Mouse (Mus musculus) layer of hippocampus, adult 11-12 months (tissue): ENCODE data around the gene Gm2001.
"Not testable (repeated sequence)": the region's sequence is repeated elsewhere in the genome, so short reads cannot be mapped to it uniquely, and the experiment has no call there.

Experiments used
- DNase-seq: peaks from one replicate; pipeline ENCODE4 v3.0.0; 2022; ENCODE audit warnings: low spot score

The Gm2001 gene

DNA sequence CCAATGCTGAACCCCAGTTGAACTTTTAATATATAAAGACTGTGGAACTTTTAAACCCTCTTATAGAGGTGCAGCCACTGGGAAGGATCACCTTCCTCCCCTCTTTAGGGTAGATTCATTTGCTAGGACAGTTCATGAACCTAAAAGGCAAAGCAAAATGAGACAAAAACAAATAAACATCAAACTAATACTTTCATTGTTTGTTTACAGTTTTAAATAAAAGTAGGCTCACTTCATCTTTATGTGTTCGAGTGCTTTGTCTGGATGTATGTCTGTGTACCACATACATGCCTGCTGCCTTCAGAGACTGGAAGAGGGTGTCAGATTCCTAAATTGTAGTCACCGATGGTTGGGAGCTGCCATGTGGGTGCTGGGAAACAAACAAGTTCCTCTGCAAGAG lies at the start of gene Gm2001:
Gene Gm2001, minus strand, starts transcription at position 101 of the 400 bp plus-strand sequence.
- not testable (repeated sequence) for DNase-seq

DNA sequence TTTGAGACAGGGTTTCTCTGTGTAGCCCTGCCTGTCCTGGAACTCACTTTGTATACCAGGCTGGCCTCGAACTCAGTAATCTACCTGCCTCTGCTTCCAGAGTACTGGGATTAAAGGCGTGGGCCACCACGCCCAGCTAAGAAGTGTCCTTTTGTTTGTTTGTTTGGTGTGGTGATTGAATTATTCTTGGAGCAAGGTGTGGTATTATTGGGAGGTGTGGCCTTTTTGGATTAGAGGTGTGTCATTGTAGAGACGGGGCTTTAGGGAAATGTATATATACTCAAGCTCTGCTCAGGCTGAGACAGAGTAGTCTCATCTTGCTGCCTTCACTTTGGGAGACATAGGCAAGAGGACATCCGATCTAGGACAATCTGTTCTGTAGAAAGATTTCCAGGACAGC lies 31.6 kb upstream of the Gm2001 start, which contains the start of gene Gm2016:
Gene Gm2016, plus strand, starts transcription at position 301 of the 400 bp plus-strand sequence.
- not testable (repeated sequence) for DNase-seq

GRCm38 (mm10) chr12:87864048-87864447 lies 21.9 kb upstream of the Gm2001 start:
- DNase-seq = not testable (repeated sequence)

DNA sequence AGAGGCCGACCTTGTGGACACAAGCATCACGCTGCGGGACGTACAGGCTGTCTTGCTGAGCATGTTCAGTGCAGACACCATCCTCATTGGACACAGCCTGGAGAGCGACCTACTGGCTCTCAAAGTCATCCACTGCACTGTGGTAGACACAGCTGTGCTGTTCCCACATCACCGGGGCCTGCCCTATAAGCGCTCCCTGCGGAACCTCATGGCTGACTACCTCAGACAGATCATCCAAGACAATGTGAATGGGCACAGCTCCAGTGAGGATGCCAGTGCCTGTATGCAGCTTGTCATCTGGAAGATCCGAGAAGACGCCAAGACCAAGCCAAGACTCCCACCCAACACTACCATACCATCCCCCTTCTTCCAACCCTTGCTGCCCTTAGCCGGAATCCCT lies 21.5 kb upstream of the Gm2001 start:
- not testable (repeated sequence) for DNase-seq

GRCm38 (mm10) chr12:87861740-87862692 lies 19.9 kb upstream of the Gm2001 start:
- not testable (repeated sequence) for DNase-seq

DNA sequence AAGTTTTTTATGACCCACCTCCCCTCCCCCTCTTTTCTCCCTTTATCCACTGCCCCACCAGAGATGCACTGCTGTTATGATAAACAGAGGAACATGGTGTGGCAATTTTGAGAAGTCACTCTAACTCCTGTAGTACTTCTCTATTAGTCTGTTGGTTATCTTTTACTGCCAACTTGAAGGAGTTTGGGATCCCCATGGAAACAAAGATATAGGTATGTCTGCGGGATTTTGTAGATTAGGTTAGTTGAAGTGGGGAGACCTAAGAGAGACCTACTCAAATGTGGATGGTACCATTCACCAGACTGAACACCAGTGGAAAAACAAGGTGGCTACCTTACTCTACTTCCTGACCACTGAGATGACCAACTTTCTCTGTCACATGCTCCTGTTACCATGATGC lies 13.9 kb upstream of the Gm2001 start:
- DNase-seq = not testable (repeated sequence)

GRCm38 (mm10) chr12:87850657-87851056 lies 8.5 kb upstream of the Gm2001 start:
- not testable (repeated sequence) for DNase-seq

DNA sequence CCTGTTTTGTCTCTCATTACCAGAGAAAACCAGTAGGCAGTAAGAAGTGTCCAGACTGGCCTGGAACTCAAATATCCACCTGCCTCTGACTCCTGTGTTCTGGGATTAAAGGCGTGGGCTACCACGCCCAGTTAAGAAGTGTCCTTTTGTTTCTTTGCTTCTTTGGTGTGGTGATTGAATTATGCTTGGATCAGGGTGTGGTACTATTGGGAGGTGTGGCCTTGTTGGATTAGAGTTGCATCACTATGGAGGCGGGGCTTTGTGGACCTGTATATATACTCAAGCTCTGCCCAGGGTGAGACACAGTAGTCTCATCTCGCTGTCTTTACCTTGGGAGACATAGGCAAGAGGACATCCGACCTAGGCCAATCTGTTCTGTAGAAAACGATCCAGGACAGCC lies 25.9 kb downstream of the Gm2001 start, which contains the start of gene BB287469:
Gene BB287469, plus strand, starts transcription at position 301 of the 400 bp plus-strand sequence.
- DNase-seq = not testable (repeated sequence)

- not testable (repeated sequence) for DNase-seq
These were observed 44.2 kb downstream of the Gm2001 start for GRCm38 (mm10) chr12:87797971-87798370.

DNA sequence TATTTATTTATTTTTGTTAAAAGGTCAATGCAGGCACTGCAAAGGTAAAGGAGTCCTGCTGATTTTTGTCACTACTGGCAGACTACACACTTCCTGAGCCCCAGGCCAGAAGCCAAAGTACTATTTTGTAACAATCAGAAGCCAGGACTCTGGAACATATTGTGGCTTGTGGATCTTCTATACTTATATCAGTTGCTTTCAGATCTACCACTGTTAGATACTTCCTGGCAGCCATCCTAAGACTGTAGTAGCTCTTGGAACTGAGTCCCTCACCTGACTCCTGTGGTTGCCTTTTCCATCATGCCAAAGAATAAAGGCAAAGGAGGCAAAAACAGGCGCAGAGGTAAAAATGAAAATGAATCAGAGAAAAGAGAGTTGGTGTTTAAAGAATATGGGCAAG lies 46.9 kb downstream of the Gm2001 start, which contains the start of gene Gm21936:
Gene Gm21936, plus strand, starts transcription at position 301 of the 400 bp plus-strand sequence.
- not testable (repeated sequence) for DNase-seq
